35 mouse cellular contexts compared by ENCODE assay signal in the genomic region with DNA sequence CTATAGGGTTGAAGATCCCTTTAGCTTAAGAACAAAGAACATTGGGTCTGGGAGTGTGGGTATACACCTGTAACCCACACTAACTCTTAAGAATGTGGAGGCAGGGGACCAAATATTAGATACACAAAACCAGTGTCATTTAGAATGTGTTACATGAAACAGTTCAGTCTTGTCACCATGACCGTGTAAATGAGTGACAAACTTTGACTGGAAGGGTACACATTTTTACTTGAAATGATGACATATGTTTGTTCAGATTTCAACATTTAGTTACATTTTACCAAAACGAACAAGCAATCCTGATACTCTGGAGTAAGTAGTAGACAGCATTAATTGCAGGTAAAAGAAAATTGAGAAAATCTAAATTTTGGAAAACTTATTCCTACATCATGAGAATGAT.
"Had no signal": no experiment of that assay in that cellular context is flagged by ENCODE, and none has a peak within 500 bp of the region (broad histone marks: within the 10 kb centered on the region; RNA-seq: fewer than 3 reads in every experiment).

No protein-coding gene starts in this region.

- H3K4me3 ChIP-seq: heart, adult 2 months; heart, embryonic 10.5 days; heart, embryonic 12.5 days; heart, embryonic 13.5 days; heart, embryonic 15.5 days; hindbrain, embryonic 10.5 days; hindbrain, embryonic 12.5 days; hindbrain, embryonic 13.5 days; hindbrain, embryonic 15.5 days; intestine, embryonic 15.5 days; kidney, embryonic 15.5 days; layer of hippocampus, adult 2 months had no signal

- H3K4me1 ChIP-seq: heart, embryonic 10.5 days; heart, embryonic 12.5 days; heart, embryonic 13.5 days; heart, embryonic 15.5 days; hindbrain, embryonic 10.5 days; hindbrain, embryonic 12.5 days; hindbrain, embryonic 13.5 days; hindbrain, embryonic 15.5 days; intestine, embryonic 15.5 days; kidney, embryonic 15.5 days had no signal

- H3K36me3 ChIP-seq: heart, embryonic 10.5 days; heart, embryonic 12.5 days; heart, embryonic 13.5 days; heart, embryonic 15.5 days; hindbrain, embryonic 10.5 days; hindbrain, embryonic 12.5 days; hindbrain, embryonic 13.5 days; hindbrain, embryonic 15.5 days; intestine, embryonic 15.5 days; kidney, embryonic 15.5 days had no signal

- H3K27me3 ChIP-seq: heart, embryonic 12.5 days; heart, embryonic 13.5 days; heart, embryonic 15.5 days; hindbrain, embryonic 12.5 days; hindbrain, embryonic 13.5 days; hindbrain, embryonic 15.5 days; intestine, embryonic 15.5 days; kidney, embryonic 15.5 days had no signal

- H3K9ac ChIP-seq: heart, embryonic 12.5 days; heart, embryonic 13.5 days; heart, embryonic 15.5 days; hindbrain, embryonic 12.5 days; hindbrain, embryonic 13.5 days; hindbrain, embryonic 14.5 days; hindbrain, embryonic 15.5 days; intestine, embryonic 15.5 days; kidney, embryonic 15.5 days had no signal

- H3K27ac ChIP-seq: heart, adult 2 months; heart, embryonic 10.5 days; heart, embryonic 13.5 days; heart, embryonic 15.5 days; hindbrain, embryonic 10.5 days; hindbrain, embryonic 12.5 days; hindbrain, embryonic 13.5 days; hindbrain, embryonic 14.5 days; hindbrain, embryonic 15.5 days; hindbrain, postnatal 0 days; intestine, embryonic 15.5 days; kidney, embryonic 15.5 days; kidney, postnatal 0 days; layer of hippocampus, adult 2 months had no signal

- H3K9me3 ChIP-seq: heart, embryonic 10.5 days; heart, embryonic 12.5 days; heart, embryonic 13.5 days; heart, embryonic 15.5 days; hindbrain, embryonic 10.5 days; hindbrain, embryonic 12.5 days; hindbrain, embryonic 13.5 days; hindbrain, embryonic 15.5 days; intestine, embryonic 15.5 days; kidney, embryonic 15.5 days had no signal

- ATAC-seq: hindbrain, embryonic 16.5 days; hindbrain, postnatal 0 days; inflammation-experienced regulatory T-cells, adult 6 months; intestine, embryonic 15.5 days; intestine, embryonic 16.5 days; intestine, postnatal 0 days had no signal

- DNase-seq: heart, adult 2 months; heart, postnatal 10 days; heart, postnatal 14 days; heart, postnatal 36 days; heart, postnatal 4 days; kidney, adult 11 months; kidney, adult 18-20 months; kidney, adult 2 months; kidney, adult 8-10 months; kidney, adult 9 months; kidney, postnatal 10 days; kidney, postnatal 14 days; kidney, postnatal 25 days; kidney, postnatal 36 days; kidney, postnatal 4 days; layer of hippocampus, adult 9-11 months had no signal

- H3K4me2 ChIP-seq: heart, embryonic 11.5 days; heart, embryonic 12.5 days; heart, embryonic 13.5 days; heart, embryonic 15.5 days; hindbrain, embryonic 12.5 days; hindbrain, embryonic 13.5 days; hindbrain, embryonic 14.5 days; hindbrain, embryonic 15.5 days; intestine, embryonic 15.5 days; kidney, embryonic 15.5 days had no signal
